Mouse (Mus musculus) CD4-positive, CD25-positive, alpha-beta regulatory T cell, adult 2 months (primary cell): ENCODE data around the gene Zfp553.

Experiments
- DNase-seq: peaks from one replicate; pipeline ENCODE4 v3.0.0-alpha.2; 2012; ENCODE audit warnings: low read depth, low spot score

Gene Zfp553

GRCm38 (mm10) chr7:127211014-127211745 lies 21.7 kb upstream of the Zfp553 start:
- DNase-seq = no peak

DNA sequence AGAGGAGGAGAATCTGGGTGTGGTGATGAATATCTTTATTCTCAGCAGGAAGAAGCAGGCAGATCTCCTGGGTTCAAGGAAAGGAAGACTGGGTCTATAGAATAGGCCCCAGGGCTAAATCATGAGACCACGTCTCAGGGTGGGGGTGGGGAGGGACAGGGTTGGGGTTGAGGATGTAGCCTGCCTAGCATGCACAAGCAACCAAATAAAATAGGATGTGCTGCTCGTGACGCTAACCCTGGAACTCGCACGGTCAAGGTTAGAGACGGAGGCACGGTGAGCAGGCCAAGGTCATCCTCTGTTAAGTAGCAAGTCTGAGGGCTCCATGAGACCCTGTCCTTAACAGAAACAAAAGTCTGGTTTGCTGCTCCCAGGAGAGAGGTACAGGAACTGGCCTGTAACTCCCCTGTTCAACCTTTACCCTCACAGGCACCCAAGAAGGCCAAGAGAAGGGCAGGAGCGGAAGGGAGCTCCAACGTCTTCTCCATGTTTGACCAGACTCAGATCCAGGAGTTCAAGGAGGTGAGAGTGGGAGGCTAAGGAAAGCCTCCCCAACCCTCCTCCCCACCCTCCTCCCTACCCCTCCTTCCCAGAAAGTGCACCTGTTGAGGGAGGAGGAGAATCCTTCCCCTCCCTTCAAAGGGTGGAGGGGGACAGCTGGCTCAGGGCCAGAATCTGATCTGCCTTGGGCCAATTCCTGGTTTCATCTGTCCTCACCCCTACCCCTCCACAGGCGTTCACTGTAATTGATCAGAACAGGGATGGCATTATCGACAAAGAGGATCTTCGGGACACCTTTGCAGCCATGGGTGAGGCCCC lies 20.2 kb upstream of the Zfp553 start:
- no peak for DNase-seq

- peak; percentile 71 for DNase-seq
These were observed 19.4 kb upstream of the Zfp553 start for GRCm38 (mm10) chr7:127213485-127213884.

DNA sequence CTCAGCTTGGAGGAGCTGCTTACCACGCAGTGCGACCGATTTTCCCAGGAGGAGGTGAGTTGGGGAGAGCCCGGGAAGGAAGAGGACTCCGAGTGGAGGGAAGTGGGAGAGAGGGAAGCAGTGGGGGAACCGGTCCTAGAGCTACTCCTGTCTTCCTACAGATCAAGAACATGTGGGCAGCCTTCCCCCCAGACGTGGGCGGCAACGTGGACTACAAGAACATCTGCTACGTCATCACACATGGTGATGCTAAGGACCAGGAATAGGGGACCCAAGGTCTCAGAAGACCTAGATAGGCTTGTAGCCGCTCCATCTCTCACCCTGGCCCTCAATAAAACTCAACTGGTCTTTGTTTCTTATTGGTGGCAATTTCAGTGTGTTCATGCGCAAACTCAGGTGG lies 18.9 kb upstream of the Zfp553 start:
- no peak for DNase-seq

- DNase-seq = no peak
These were observed 18.3 kb upstream of the Zfp553 start for GRCm38 (mm10) chr7:127214521-127214920.

- peak; percentile 87 for DNase-seq
These were observed 17.6 kb upstream of the Zfp553 start for GRCm38 (mm10) chr7:127214981-127215871.

DNA sequence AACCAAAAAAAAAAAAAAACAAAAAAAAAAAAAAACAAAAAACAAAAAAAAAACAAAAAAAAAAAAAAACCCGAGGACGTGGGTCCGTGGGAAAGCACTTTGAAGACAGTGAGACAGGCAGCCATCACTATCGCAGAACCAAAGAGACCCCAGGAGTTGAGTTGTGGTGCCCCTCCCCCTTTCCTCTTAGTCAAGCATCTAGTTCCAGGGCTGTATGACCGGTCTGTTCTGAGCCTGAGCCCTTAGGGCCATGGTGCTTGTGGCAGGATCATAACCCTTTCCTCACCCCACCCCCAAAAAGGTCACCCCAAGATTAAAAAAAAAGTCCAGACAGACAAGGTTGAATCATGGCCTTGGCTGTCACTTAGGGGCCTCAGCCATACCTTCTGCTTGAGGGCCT lies 16.6 kb upstream of the Zfp553 start:
- no peak for DNase-seq

DNA sequence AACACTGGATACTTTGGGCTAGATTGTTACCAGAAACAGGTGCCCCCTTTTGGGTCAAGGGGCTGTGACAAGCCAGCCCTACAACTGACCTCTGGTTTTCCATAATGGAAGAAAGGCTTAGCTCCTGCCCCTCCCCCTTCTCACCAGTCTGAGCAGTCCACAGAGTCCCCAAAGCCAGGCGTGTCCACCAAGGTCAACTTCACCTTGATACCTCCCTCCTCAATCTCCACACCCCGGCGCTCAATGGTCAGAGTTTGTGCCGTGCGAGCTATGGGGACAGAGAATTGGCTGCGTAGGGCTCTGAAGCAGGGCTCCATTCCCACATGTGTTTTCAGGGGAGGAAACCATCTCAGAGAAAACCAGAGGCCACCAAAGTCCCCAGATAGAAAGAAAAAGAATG lies 15.4 kb upstream of the Zfp553 start:
- DNase-seq = no peak

DNA sequence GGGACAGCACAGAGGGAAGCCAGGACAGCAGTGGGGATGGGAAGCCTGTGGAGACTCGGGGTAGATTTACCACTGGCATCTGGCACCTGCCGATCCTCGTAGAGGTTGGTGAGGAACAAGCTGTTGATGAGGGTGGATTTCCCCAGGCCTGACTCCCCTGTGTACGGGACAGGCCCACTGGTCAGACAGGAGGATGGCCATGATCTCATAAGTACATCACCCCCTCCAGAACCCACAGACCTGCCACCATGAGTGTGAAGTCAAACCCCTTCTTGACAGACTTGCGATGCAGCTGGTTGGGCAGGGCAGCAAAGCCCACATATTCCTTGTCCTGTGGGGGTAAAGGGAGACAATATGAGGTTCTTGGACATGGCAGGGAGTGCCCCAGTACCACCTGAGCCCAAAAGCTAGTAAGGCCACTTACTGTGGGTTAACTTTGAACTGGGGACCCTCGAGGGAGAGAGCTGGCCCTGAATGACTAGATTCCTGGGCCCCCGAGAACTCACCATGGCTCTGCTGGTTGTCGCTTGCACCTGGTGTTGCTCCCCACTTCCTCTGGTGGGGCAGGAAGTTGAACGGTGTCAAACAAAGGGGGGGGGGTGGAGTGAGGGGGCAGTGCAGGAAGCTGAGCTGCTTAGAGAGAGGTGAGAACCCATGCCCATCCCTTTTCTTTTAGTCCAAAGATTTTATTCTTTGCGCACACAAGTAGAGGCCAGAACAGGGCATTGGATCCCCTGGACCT lies 14.8 kb upstream of the Zfp553 start:
- DNase-seq = peak; percentile 84

GRCm38 (mm10) chr7:127218670-127219069 lies 14.2 kb upstream of the Zfp553 start:
- peak; percentile 38 for DNase-seq

- DNase-seq = peak; percentile 81
These were observed 12.4 kb upstream of the Zfp553 start for GRCm38 (mm10) chr7:127220440-127220839.

DNA sequence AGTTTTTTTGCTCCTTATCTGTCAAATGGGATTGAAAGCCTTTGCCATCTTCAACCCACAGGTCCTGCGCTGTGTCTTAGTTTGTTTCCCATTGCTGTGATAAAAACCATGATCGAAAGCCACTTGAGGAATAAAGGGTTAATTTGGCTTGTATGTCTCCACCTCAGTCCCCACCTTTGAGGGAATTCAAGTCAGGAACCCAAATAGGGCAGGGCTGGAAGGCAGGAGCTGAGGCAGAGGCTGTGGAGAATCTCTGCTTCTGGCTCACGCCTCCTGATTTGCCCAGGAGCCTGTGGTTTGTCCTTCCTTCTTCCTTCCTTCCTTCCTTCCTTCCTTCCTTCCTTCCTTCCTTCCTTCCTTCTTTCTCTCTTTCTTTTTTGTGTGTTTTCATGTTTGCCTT lies 9.8 kb upstream of the Zfp553 start:
- DNase-seq = no peak

- no peak for DNase-seq
These were observed 9.1 kb upstream of the Zfp553 start for GRCm38 (mm10) chr7:127223515-127224478.

- no peak for DNase-seq
These were observed 8.2 kb upstream of the Zfp553 start for GRCm38 (mm10) chr7:127224616-127225015.

- DNase-seq = no peak
These were observed 7.5 kb upstream of the Zfp553 start for GRCm38 (mm10) chr7:127225147-127225995.

- peak; percentile 94 for DNase-seq
These were observed 4.1 kb upstream of the Zfp553 start for GRCm38 (mm10) chr7:127228615-127229303.

- no peak for DNase-seq
These were observed 1.5 kb upstream of the Zfp553 start for GRCm38 (mm10) chr7:127231376-127231775.

DNA sequence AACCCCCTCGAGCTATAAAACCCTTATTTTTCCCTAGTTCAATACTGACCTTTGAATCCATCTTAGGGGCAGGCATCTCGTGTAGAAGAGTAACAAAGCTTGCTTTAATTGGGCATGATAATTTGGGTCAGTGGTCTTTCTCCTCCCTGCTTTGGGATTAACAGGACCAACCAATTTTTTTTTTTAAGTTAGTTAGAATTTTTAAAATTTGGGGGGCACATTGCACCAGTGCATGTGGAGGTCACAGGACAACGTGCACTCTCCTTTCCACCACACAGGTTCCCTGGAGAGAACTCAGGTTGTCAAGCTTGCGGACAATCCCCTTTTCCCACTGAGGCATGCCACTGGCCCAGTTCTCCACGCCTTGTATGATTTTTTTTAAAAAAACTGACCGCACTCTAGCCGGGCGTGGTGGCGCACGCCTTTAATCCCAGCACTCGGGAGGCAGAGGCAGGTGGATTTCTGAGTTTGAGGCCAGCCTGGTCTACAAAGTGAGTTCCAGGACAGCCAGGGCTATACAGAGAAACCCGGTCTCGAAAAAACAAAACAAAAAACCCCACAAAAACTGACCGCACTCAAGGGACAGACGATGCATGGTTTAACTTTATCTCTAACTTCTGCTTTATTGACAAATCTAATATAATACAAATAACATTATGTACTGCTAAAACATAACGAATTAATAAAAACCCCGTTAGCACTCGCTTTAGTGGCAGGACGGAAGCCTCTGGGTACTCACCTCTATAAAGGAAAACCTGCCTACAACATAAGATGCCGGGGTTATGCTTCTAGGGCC lies 837 bp upstream of the Zfp553 start:
- DNase-seq = no peak
